Mouse (Mus musculus) cerebellum, adult 9-11 months (tissue): ENCODE measurements around the gene Atp1a2.
"Not testable (repeated sequence)": the region's sequence is repeated elsewhere in the genome, so short reads cannot be mapped to it uniquely, and the experiment has no call there.

Experiments used
- DNase-seq: peaks from one replicate; pipeline ENCODE4 v3.0.0; 2022

The Atp1a2 gene

DNA sequence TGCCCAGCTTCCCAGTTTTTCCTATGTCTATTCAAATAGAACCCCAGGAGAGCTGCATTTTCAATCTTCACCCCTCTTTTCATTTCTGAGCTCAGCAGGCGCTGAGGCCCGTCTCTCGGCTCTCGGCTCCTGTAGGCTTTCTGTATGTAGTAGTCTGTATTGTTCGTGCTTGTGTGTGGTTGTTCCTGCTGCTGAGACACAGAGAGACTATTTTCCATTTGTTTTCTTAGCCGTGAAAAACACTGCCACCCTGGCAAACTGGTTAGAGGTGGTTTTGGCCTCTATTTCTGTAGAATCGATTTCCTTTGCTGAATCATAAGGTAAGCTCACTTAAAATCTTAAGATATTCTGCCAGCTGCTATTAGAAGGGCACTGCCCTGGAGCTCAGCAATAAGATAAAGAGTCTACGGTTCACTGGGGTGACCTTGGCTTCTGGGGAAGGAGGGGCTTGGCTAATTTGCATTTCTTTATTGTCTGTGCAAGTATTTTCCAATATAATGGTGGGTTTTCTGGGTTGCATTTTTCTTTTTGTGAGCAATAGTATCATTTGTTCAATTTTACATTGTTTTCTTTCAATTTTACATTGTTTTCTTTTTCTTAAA lies 36.3 kb downstream of the Atp1a2 start, which contains the start of gene Igsf8:
Igsf8 (plus strand) TSS at position 165 of the 602 bp plus-strand sequence.
- DNase-seq = no peak

DNA sequence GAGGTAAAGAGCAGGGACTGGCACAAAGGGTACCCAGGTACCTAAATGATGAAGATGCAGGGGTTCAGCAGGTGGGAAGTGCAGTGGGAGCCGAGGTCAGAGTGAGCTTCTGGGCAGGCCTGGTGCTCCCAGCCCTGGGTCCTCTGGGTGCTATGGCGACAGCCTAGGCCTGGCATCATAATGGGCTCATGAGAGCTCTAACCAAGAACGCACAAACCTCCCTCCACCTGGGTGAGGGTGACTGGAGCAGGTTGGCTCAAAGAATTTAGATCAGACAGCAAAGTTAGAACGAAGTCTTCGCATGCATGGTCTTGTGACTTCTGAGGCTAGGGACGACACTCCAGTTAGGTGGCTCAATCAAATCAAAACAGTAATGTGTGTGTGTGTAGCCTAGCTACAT lies 39.5 kb downstream of the Atp1a2 start, which contains the start of gene Atp1a4:
Atp1a4 (minus strand) TSS at position 101 of the 400 bp plus-strand sequence.
- DNase-seq = no peak

DNA sequence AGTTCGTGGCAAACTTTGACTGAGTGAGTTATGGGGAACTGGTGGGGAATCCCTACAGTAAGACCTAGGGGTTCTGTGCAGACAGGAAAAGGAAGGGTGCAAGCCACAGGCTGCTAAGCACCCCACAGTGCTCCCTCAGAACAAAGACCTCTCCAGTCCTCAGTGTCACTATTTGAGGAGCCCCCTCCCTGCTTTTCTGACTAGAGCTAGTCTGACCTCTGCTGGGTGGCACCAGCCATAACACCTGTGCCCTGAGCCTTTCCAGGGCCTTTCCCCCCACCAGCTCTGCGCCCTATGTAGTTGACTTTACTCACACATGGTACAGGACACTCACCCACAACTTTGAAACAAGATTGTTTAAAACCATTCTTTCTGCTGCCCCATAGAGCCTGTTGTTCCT lies 50.2 kb downstream of the Atp1a2 start:
- DNase-seq = no peak

DNA sequence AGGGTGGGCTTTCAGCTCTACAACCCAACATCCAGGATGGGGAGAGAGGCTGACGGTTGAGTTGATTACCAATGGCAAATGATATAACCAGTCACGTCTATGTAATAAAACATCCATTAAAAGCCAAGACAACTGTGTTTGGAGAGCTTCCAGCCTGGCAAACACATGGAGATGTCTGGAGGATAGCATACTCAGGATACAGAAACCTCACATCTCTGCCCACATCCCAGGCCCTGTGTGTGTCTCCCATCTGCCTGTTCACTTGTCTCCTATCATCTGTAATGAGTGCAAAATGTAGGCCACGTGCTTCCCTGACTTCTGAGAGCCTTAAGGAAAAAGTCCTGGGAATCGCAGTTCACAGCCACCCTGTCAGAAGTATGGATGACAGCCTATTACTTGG lies 50.6 kb downstream of the Atp1a2 start:
- DNase-seq = no peak

DNA sequence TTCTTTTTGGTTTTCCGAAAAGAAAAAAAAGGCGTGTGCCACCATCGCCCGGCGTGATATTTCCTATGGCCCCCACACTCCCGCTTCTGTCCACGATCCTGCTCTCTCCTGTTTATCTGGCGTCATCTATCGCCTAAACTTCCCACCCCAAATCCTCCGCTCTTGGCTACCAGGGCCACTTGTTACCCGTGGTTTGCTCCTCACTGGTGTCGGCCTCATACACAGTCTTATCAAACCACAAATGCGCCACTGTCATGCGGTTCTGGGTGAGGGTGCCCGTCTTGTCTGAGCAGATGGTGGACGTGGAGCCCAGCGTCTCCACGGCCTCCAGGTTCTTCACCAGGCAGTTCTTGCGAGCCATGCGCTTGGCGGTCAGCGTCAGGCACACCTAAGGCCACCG lies 53.2 kb downstream of the Atp1a2 start:
- DNase-seq = not testable (repeated sequence)

DNA sequence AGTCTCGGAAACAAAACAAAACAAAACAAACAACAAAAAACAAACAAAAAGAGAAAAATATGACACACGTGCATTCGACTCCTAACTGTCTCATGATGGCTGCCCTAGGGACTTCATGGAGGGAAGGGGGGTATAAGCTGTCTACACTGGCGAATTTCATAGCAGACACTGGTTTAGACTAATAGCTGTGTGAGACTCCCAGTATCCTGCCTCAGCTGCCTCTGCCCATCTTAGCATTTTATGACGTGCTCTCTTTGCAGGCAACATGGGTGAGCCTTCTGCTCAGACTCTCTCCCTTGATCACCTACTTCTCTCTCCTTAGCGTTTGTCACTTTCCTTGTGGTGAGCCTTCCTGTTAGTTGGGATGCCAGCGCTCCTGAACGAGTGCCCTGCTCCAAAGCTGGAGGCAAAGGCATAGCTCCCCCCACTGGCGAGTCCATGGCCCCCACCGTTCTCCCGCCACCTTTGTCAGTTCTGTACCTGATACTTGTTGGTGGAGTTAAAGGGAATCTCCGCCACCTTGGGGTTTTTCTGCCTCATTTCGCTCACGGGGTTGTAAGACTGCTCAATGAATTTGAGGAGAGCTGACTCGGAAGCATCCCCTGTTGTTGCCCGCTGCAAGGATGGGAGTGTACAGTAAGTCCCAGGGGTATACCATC lies 54.2 kb downstream of the Atp1a2 start:
- DNase-seq = peak; percentile 31

DNA sequence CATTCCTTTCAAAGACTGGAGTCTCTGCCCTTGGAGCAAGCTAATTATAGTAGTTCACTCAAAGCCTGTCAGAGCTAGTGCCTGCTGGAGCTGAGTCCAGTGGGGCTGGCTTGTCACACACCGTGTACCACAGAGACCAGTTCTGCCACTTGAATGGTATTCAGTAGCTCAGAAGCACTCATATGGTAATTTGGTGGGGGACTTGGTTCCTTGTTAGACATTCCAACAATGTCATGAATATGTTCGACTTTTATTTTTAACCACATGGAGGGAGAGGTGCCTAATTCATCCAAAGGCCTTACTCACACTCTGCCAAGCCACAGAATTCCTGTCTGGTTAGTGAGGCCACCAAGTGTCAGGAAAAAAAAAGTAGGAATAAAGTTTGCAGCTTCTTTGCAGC lies 55.5 kb downstream of the Atp1a2 start:
- no peak for DNase-seq

DNA sequence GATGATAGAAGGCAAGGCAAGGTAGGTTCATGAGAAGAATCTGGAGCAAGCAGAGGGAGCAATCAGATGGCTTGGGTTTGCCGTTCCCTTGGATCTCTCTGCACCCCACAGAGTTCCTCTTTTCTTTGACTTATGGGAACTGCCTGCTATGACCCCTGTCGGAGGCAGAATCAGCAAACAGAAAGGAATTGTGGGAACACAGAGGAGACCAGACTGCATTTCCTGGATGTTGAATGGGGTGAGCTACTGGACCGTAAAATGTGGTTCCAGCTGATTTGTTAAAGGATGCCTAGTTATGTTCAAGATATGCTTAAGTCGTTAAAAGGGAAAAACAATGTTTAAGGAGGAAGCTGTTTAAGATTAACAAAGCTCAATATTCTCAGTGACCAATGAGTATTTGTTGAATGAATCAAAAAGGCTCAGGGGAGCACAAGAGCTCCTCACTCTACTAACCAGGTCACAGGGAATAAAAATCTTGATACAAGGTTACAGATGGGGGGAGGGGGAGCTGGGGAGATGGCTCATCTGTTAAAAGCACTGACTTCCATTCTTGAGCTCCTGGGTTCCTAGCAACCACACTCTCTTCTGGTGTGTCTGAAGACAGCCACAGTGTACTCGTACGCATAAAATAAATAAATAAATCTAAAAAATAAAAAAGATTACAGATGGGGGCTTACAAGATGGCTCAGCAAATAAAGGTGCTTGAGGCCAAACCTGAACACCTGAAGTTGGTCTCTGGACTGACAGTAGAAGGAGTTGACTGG lies 56.7 kb downstream of the Atp1a2 start:
- no peak for DNase-seq

DNA sequence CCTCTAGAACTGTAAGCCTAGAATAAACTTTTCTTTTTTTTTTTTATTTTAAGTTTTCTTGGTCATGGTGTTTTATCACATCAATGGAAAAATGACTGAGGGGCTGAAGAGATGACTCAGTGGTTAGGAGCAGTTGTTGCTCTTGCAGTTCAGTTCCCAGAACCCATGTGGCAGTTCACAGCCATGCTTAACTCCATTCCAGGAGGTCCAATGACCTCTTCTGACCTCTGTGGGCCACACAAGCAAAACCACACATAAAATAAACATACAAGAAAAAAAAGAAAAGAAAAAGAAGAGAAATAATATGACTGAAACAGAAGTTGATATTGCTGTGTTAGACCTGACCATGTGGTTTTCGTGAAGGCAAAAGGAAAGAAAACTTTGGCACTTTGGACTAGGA lies 68.6 kb downstream of the Atp1a2 start:
- no peak for DNase-seq

DNA sequence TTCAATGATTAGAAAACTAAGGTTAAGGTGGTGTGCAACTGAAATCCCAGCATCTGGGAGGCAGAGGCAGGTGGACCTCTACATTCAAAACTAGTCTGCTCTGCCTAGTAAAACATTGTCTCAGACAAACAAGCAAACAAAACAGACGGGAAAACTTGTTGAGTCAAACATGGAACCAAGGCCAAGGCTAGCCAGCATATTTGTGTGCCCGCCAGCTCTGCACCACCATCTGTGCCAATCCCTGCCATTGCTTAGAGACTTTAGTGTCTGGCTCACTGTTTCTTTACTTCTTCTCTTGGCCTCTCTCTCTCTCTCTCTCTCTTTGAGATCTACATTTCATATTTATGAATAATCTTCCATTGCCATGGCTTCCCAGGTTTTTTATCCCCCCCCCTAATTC lies 69.7 kb downstream of the Atp1a2 start:
- peak; percentile 50 for DNase-seq
